Mouse (Mus musculus) hindbrain, embryonic 14.5 days (tissue): Measurements from ENCODE around the gene Notch1. TPM values are rescaled to one million over a fixed set of nuclear protein-coding genes. Genes with fewer than 3 reads are reported as not detected.

ENCODE experiments used
- ATAC-seq: fragments of 200-750 bp; cut with Nextera tagmentation; 2 replicates; pipeline ENCODE4 v1.8.0; 2017; ENCODE audit warnings: moderate number of reproducible peaks, mild to moderate bottlenecking, moderate TSS enrichment, moderate library complexity; ENCODE audit not compliant: low FRiP score
- DNase-seq: peaks from one replicate; pipeline ENCODE4 v3.0.0-alpha.2; 2015; ENCODE audit warnings: low spot score
- H3K27ac ChIP-seq: fragments of 300-500 bp; sonication (generic); 2 replicates; pipeline ENCODE4 v1.5.1; 2014; ENCODE audit warnings: mild to moderate bottlenecking, moderate library complexity
- H3K27me3 ChIP-seq: fragments of 300-500 bp; sonication (generic); 2 replicates; pipeline ENCODE4 v1.6.1; 2014; ENCODE audit warnings: mild to moderate bottlenecking, low read length, mixed read lengths; ENCODE audit not compliant: control insufficient read depth, insufficient read depth
- H3K36me3 ChIP-seq: fragments of 300-500 bp; sonication (generic); replicated peaks from 2 replicates; pipeline ENCODE4 v1.6.1; 2014; ENCODE audit not compliant: control insufficient read depth, insufficient read depth
- H3K4me1 ChIP-seq: fragments of 300-500 bp; sonication (generic); replicated peaks from 2 replicates; pipeline ENCODE4 v1.6.1; 2014; ENCODE audit warnings: antibody characterized with exemption, low read length, mixed read lengths; ENCODE audit not compliant: control insufficient read depth, insufficient read depth
- H3K4me2 ChIP-seq: fragments of 300-500 bp; sonication (generic); replicated peaks from 2 replicates; pipeline ENCODE4 v1.6.1; 2014; ENCODE audit warnings: mild to moderate bottlenecking, moderate library complexity
- H3K4me3 ChIP-seq: fragments of 300-500 bp; sonication (generic); replicated peaks from 2 replicates; pipeline ENCODE4 v1.5.1; 2014; ENCODE audit warnings: mild to moderate bottlenecking, low read length
- H3K9ac ChIP-seq: fragments of 300-500 bp; sonication (generic); 2 replicates; pipeline ENCODE4 v1.6.1; 2014
- H3K9me3 ChIP-seq: fragments of 300-500 bp; sonication (generic); 2 replicates; pipeline ENCODE4 v1.6.1; 2016; ENCODE audit warnings: low read length; ENCODE audit not compliant: control insufficient read depth
- WGBS: fragments of 180-500 bp; shearing (Covaris S2); extraction: QIAGEN DNeasy Blood & Tissue Kit; methylation state at CpG from one replicate; pipeline ENCODE4 v1.1.7; 2014; 5-methylcytosine and 5-hydroxymethylcytosine counted together
- polyA plus RNA-seq: library from polyadenylated mRNA; unstranded; fragments of >200 nt; fragmentation: Nextera tagmentation; extraction: Ambion mirVana; gene quantifications from 2 replicates; pipeline ENCODE4 v1.2.1, GENCODE M21; 2014

Notch1 gene
- polyA plus RNA-seq, 1 experiment from 2014 or later, result 23.3 TPM

- H3K4me1 ChIP-seq, result peaks cover 89% of the 10 kb centered on the region
- WGBS, result 70% methylated on average over 8 of the region's 8 CpGs
- H3K9ac ChIP-seq, result no peak overlapping the region; the same call in 1 of the 2 replicates
Measured at GRCm38 (mm10) chr2:26498694-26499093, 17.8 kb downstream of the Notch1 start.

DNA sequence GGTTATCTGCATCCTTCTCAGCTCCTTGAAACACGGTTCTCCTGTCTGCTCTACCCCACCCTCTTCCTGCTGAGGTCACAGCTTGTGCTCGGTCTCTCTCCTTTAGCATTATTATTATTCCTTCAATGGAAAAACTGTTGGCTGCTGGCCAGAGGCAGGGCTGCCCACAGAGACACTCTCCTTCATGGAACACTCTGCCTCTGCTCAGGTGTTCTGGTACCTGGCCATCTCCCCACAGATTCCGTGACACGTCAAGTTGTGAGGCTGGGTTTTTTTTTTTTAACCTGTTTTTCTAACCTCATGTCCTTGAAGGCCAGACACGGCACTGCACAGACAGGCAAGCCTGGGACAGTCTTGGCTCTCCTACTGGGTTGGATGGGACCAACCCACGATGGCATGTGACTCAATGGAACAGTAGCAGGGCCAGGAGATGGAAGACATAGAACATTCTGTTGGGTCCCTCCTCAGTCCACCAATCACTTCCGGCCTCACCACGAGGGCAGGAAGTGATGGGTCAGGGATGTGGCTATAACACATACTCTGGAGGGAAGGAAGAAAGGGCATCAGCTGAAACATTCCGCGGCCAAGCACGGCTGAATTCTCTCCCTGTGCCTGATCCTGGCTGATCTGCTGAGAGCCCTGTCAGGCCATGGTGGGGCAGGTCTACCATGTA lies 18.5 kb downstream of the Notch1 start:
- ATAC-seq (no peak), DNase-seq (no peak)
- H3K9me3 ChIP-seq, result no peaks in the 10 kb centered on the region
- no peaks in the 10 kb centered on the region; the same call in 1 of the 2 replicates for H3K36me3 ChIP-seq
- no peak overlapping the region; the same call in 1 of the 2 replicates for H3K9ac ChIP-seq
- 65% methylated on average over 11 of the region's 11 CpGs for WGBS
- peaks cover 90% of the 10 kb centered on the region for H3K4me1 ChIP-seq
- H3K4me3 ChIP-seq, result no peak overlapping the region
- peak overlapping the region; percentile 78 for H3K4me2 ChIP-seq
- peaks cover 7% of the 10 kb centered on the region; the same call in 1 of the 2 replicates for H3K27me3 ChIP-seq
- H3K27ac ChIP-seq, result 0 out of 2 replicates have a peak overlapping the region, but pooled peaks have one; percentile 10

More at GRCm38 (mm10) chr2:26498694-26499093, 17.8 kb downstream of the Notch1 start:
- Histone ChIP-seq H3K27me3 (peaks cover 14% of the 10 kb centered on the region), H3K36me3 (no peaks in the 10 kb centered on the region; the same call in 1 of the 2 replicates), H3K4me2 (peak overlapping the region; percentile 78), H3K27ac (peak overlapping the region; percentile 79; the same call in 1 of the 2 replicates), H3K9me3 (no peaks in the 10 kb centered on the region), H3K4me3 (no peak overlapping the region)
- DNase-seq, result no peak
- no peak for ATAC-seq

DNA sequence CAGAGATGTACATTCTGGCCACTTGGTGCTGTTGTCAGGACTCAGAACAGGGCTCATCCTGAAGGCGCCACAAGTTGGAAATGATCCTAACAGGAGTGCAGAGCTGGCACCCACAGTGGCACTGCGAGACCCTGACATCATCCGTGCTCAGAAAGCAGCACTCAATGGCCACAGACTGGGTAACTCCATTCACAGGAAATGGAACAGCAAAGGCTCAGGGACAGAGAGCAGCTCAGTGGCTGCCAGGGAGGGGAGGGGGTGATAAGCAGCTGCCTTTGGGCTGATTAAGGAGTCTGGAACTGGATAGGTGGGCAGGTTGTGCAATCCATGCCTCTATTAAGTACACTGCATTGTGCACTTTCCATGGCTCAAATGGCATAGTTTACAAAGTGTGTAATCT lies 20.0 kb downstream of the Notch1 start:
- Histone ChIP-seq H3K36me3 (no peaks in the 10 kb centered on the region; the same call in 1 of the 2 replicates), H3K4me1 (peaks cover 86% of the 10 kb centered on the region), H3K4me3 (no peak overlapping the region), H3K27ac (peak overlapping the region; percentile 45; the same call in 1 of the 2 replicates), H3K9ac (no peak overlapping the region), H3K9me3 (no peaks in the 10 kb centered on the region), H3K27me3 (peaks cover 1% of the 10 kb centered on the region; the same call in 1 of the 2 replicates), H3K4me2 (no peak overlapping the region)
- no peak for DNase-seq
- 79% methylated on average over 3 of the region's 3 CpGs for WGBS
- no peak for ATAC-seq

DNA sequence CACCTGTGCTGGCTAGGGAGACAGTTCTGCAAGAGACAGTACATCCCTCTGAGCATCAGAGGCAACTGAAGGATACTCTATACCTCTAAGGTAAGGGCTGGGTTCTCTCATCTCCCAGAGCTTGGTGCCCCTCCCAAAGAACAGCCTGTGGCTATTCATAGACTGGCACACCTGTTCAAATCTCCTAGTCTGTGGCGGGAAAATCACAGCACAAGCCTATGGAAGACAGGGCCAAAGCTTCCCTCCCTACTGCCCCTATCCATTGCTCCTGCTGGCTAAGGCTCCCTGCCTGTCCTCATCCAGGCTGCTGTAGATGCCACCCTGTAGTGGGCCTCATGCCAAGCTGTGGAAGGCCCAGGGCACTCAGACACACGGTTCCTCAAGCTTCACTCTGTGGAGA lies 20.8 kb downstream of the Notch1 start:
- DNase-seq, result no peak
- H3K9ac ChIP-seq, result no peak overlapping the region

DNA sequence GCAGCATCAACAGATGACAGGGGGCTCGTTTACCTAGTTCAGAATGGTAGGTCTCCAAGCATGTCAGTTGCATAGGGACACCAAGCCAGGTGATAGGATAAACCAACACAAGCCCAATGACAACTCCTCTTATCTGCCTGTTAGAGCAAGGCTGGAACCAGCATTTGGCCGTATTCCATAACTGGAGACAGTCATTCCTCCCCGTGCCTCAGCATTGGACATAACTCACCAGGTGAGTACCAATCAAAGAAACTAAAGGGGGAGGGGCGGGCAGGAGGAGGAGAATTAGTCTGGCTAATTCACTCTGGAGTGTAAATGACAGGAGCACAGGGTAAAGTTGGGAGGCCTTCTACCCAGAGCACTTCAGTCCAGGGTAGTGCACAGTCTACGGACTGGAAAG lies 21.5 kb downstream of the Notch1 start:
- H3K4me3 ChIP-seq, result no peak overlapping the region
- DNase-seq, result no peak
- H3K27ac ChIP-seq, result peak overlapping the region; percentile 85; the same call in 1 of the 2 replicates
- H3K36me3 ChIP-seq, result no peaks in the 10 kb centered on the region
- H3K9ac ChIP-seq, result no peak overlapping the region
- H3K9me3 ChIP-seq, result no peaks in the 10 kb centered on the region
- 81% methylated on average over 5 of the region's 5 CpGs for WGBS
- peaks cover 87% of the 10 kb centered on the region for H3K4me1 ChIP-seq
- H3K27me3 ChIP-seq, result no peaks in the 10 kb centered on the region
- ATAC-seq, result no peak
- H3K4me2 ChIP-seq, result peak overlapping the region; percentile 37

More for the DNA sequence above, 20.8 kb downstream of the Notch1 start:
- Histone ChIP-seq H3K36me3 (no peaks in the 10 kb centered on the region), H3K4me2 (no peak overlapping the region), H3K27me3 (no peaks in the 10 kb centered on the region), H3K27ac (peak overlapping the region; percentile 45; the same call in 1 of the 2 replicates), H3K4me3 (no peak overlapping the region), H3K9me3 (no peaks in the 10 kb centered on the region), H3K4me1 (peaks cover 85% of the 10 kb centered on the region)
- ATAC-seq, result no peak
- WGBS, result 70% methylated on average over 2 of the region's 2 CpGs

DNA sequence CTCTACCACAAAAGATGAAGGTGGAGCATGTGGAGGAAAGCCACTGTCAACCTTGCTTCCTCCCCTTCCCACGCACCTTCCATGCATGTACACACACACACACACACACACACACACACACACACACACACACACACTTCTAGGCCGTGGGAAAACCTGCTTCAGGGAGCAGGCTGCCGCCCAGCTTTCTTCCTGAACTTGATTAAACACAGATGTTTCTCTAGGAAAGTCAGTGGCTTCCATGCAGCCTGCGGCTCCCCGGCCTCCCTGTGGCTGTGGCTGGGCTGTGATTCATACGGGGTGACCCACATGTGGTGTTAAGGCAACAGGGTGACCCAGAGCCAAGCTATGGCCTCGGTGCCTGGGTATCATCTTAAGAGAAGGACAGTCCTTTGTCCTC lies 22.1 kb downstream of the Notch1 start:
- peak overlapping the region; percentile 85 for H3K27ac ChIP-seq
- DNase-seq, result no peak
- 73% methylated on average over 7 of the region's 7 CpGs for WGBS
- H3K27me3 ChIP-seq, result no peaks in the 10 kb centered on the region
- no peaks in the 10 kb centered on the region for H3K9me3 ChIP-seq
- no peak overlapping the region for H3K4me3 ChIP-seq
- no peak overlapping the region for H3K9ac ChIP-seq
- H3K36me3 ChIP-seq, result no peaks in the 10 kb centered on the region
- peaks cover 87% of the 10 kb centered on the region for H3K4me1 ChIP-seq
- ATAC-seq, result no peak
- peak overlapping the region; percentile 37 for H3K4me2 ChIP-seq

GRCm38 (mm10) chr2:26493021-26493781 lies 23.3 kb downstream of the Notch1 start:
- no peaks in the 10 kb centered on the region for H3K36me3 ChIP-seq
- DNase-seq (no peak), ATAC-seq (no peak; the same call in 1 of the 2 replicates)
- no peaks in the 10 kb centered on the region for H3K9me3 ChIP-seq
- no peaks in the 10 kb centered on the region for H3K27me3 ChIP-seq
- H3K27ac ChIP-seq, result peak overlapping the region; percentile 85
- no peak overlapping the region for H3K4me3 ChIP-seq
- 31% methylated on average over 9 of the region's 9 CpGs for WGBS
- H3K9ac ChIP-seq, result peak overlapping the region; percentile 13; the same call in 1 of the 2 replicates
- peaks cover 87% of the 10 kb centered on the region for H3K4me1 ChIP-seq
- peak overlapping the region; percentile 37 for H3K4me2 ChIP-seq

DNA sequence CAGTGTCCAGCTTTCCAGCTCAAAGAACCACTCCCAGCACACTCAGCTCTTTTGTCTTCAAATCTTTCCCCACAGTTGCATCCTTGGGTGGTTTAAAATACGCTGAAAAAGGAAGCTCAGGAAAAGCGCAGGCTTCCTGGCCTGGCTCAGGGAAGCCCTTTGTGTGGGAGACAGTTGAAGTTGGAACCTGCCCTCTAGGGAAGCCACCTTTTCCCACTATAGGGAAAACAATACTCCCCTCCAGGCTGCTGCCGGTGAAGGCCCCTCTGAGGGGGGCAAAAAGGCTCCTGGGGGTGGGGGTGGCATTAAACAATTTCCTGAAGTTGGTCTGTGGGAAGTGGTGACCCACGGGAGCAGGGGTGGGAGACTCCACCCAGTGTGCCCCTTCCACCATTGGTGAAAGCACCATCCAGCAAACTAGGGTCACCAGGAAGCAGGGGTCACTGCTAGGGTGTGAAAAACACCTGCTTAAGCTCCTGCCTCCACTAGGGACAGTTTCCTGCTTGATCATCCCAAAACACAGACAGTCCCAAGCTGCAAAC lies 25.6 kb downstream of the Notch1 start:
- H3K9me3 ChIP-seq, result no peaks in the 10 kb centered on the region
- DNase-seq (no peak), ATAC-seq (no peak)
- no peak overlapping the region for H3K4me3 ChIP-seq
- H3K4me2 ChIP-seq, result 0 out of 2 replicates have a peak overlapping the region, but pooled peaks have one; percentile 2
- WGBS, result 15% methylated on average over 4 of the region's 4 CpGs
- H3K27ac ChIP-seq, result peak overlapping the region; percentile 85
- H3K27me3 ChIP-seq, result no peaks in the 10 kb centered on the region
- no peaks in the 10 kb centered on the region for H3K36me3 ChIP-seq
- H3K9ac ChIP-seq, result peak overlapping the region; percentile 29; the same call in 1 of the 2 replicates
- H3K4me1 ChIP-seq, result peaks cover 87% of the 10 kb centered on the region
